Mouse (Mus musculus) embryonic facial prominence, embryonic 14.5 days (tissue): ENCODE measurements at regions not wholly inside any gene's neighbourhood (a gene's known extent, or its start where the extent isn't known, plus 50 kb on each side); places are given as distances from the start of the nearest gene placed in this dataset.

Source experiments
- ATAC-seq: fragments of 200-750 bp; cut with Nextera tagmentation; 2 replicates; pipeline ENCODE4 v1.8.0; 2017; ENCODE audit warnings: low read depth, moderate number of reproducible peaks, moderate TSS enrichment
- DNase-seq: peaks from one replicate; pipeline ENCODE4 v3.0.0-alpha.2; 2015; ENCODE audit warnings: low spot score
- H3K27ac ChIP-seq: fragments of 300-500 bp; sonication (generic); replicated peaks from 2 replicates; pipeline ENCODE4 v1.5.1; 2014; ENCODE audit warnings: low read depth, mild to moderate bottlenecking, low read length, moderate library complexity
- H3K27me3 ChIP-seq: fragments of 300-500 bp; sonication (generic); replicated peaks from 2 replicates; pipeline ENCODE4 v1.6.1; 2014; ENCODE audit warnings: low read length; ENCODE audit not compliant: control insufficient read depth, insufficient read depth
- H3K36me3 ChIP-seq: fragments of 300-500 bp; sonication (generic); 2 replicates; pipeline ENCODE4 v1.6.1; 2014; ENCODE audit warnings: low read length, mixed read lengths; ENCODE audit not compliant: control insufficient read depth, insufficient read depth
- H3K4me1 ChIP-seq: fragments of 300-500 bp; sonication (generic); 2 replicates; pipeline ENCODE4 v1.6.1; 2014; ENCODE audit warnings: antibody characterized with exemption, low read length; ENCODE audit not compliant: control insufficient read depth, insufficient read depth
- H3K4me2 ChIP-seq: fragments of 300-500 bp; sonication (generic); 2 replicates; pipeline ENCODE4 v1.6.1; 2014; ENCODE audit warnings: low read depth, mild to moderate bottlenecking, low read length, moderate library complexity, mixed read lengths
- H3K4me3 ChIP-seq: fragments of 300-500 bp; sonication (generic); 2 replicates; pipeline ENCODE4 v1.5.1; 2014; ENCODE audit warnings: low read depth, mild to moderate bottlenecking, low read length
- H3K9ac ChIP-seq: fragments of 300-500 bp; sonication (generic); 2 replicates; pipeline ENCODE4 v1.6.1; 2014; ENCODE audit warnings: low read depth, mild to moderate bottlenecking, low read length, moderate library complexity, mixed read lengths
- H3K9me3 ChIP-seq: fragments of 300-500 bp; sonication (generic); 2 replicates; pipeline ENCODE4 v1.6.1; 2016; ENCODE audit warnings: low read length; ENCODE audit not compliant: control insufficient read depth
- WGBS: fragments of 180-500 bp; shearing (Covaris S2); extraction: QIAGEN DNeasy Blood & Tissue Kit; methylation state at CpG from one replicate; pipeline ENCODE4 v1.1.7; 2014; 5-methylcytosine and 5-hydroxymethylcytosine counted together

- no peak overlapping the region for H3K4me2 ChIP-seq
- no peak for ATAC-seq
- H3K36me3 ChIP-seq, result no peaks in the 10 kb centered on the region
- H3K4me3 ChIP-seq, result no peak overlapping the region
- 0 out of 2 replicates have a peak, but pooled peaks cover 3% of the 10 kb centered on the region for H3K4me1 ChIP-seq
- peaks cover 7% of the 10 kb centered on the region; the same call in 1 of the 2 replicates for H3K9me3 ChIP-seq
- no peak overlapping the region for H3K27ac ChIP-seq
- DNase-seq, result no peak
- no peaks in the 10 kb centered on the region for H3K27me3 ChIP-seq
- no peak overlapping the region for H3K9ac ChIP-seq
- WGBS, result 89% methylated on average over 1 of the region's 1 CpGs
Observed at GRCm38 (mm10) chr14:48900201-48900600, 165.7 kb upstream of the Ap5m1 start.

- WGBS, result 91% methylated on average over 5 of the region's 5 CpGs
- DNase-seq, result no peak
- H3K4me1 ChIP-seq, result no peaks in the 10 kb centered on the region
- no peak for ATAC-seq
- H3K27ac ChIP-seq, result no peak overlapping the region
- no peak overlapping the region for H3K9ac ChIP-seq
- H3K4me2 ChIP-seq, result no peak overlapping the region
- no peaks in the 10 kb centered on the region for H3K27me3 ChIP-seq
- H3K4me3 ChIP-seq, result no peak overlapping the region
- H3K36me3 ChIP-seq, result no peaks in the 10 kb centered on the region
- peaks cover 7% of the 10 kb centered on the region; the same call in 1 of the 2 replicates for H3K9me3 ChIP-seq
Observed at GRCm38 (mm10) chr14:48897140-48897539, 168.8 kb upstream of the Ap5m1 start.

GRCm38 (mm10) chr14:48896235-48896634, 169.7 kb upstream of the Ap5m1 start:
- ATAC-seq (no peak), DNase-seq (peak; percentile 26)
- no peaks in the 10 kb centered on the region for H3K36me3 ChIP-seq
- no peak overlapping the region for H3K4me3 ChIP-seq
- no peak overlapping the region for H3K9ac ChIP-seq
- no peaks in the 10 kb centered on the region for H3K27me3 ChIP-seq
- peaks cover 7% of the 10 kb centered on the region; the same call in 1 of the 2 replicates for H3K9me3 ChIP-seq
- 80% methylated on average over 7 of the region's 7 CpGs for whole genome bisulfite sequencing
- H3K4me1 ChIP-seq, result no peaks in the 10 kb centered on the region
- no peak overlapping the region for H3K27ac ChIP-seq
- H3K4me2 ChIP-seq, result no peak overlapping the region

- 71% methylated on average over 9 of the region's 9 CpGs for whole genome bisulfite sequencing
- no peak for ATAC-seq
Observed at GRCm38 (mm10) chr14:48891216-48891615, 174.7 kb upstream of the Ap5m1 start.

GRCm38 (mm10) chr14:48888954-48889353, 176.9 kb upstream of the Ap5m1 start:
- no peak for ATAC-seq
- WGBS, result 5% methylated on average over 13 of the region's 13 CpGs
- H3K4me3 ChIP-seq, result 0 out of 2 replicates have a peak overlapping the region, but pooled peaks have one; percentile 13

More at GRCm38 (mm10) chr14:48891216-48891615, 174.7 kb upstream of the Ap5m1 start:
- Histone ChIP-seq H3K27ac (no peak overlapping the region), H3K9me3 (no peaks in the 10 kb centered on the region), H3K4me3 (no peak overlapping the region), H3K4me1 (peaks cover 4% of the 10 kb centered on the region; the same call in 1 of the 2 replicates), H3K9ac (no peak overlapping the region), H3K4me2 (no peak overlapping the region), H3K27me3 (peaks cover 9% of the 10 kb centered on the region; the same call in 1 of the 2 replicates), H3K36me3 (no peaks in the 10 kb centered on the region)
- DNase-seq, result no peak

GRCm38 (mm10) chr14:48880041-48880440, 185.9 kb upstream of the Ap5m1 start:
- 43% methylated on average over 6 of the region's 6 CpGs for WGBS
- no peak for DNase-seq
- Histone ChIP-seq H3K27ac (no peak overlapping the region), H3K9ac (no peak overlapping the region), H3K9me3 (no peaks in the 10 kb centered on the region), H3K4me1 (no peaks in the 10 kb centered on the region), H3K4me2 (no peak overlapping the region), H3K36me3 (no peaks in the 10 kb centered on the region), H3K27me3 (no peaks in the 10 kb centered on the region), H3K4me3 (no peak overlapping the region)
- ATAC-seq, result no peak

More at GRCm38 (mm10) chr14:48888954-48889353, 176.9 kb upstream of the Ap5m1 start:
- peak overlapping the region; percentile 45 for H3K4me2 ChIP-seq
- H3K4me1 ChIP-seq, result peaks cover 4% of the 10 kb centered on the region; the same call in 1 of the 2 replicates
- H3K36me3 ChIP-seq, result no peaks in the 10 kb centered on the region
- DNase-seq, result peak; percentile 13
- peaks cover 9% of the 10 kb centered on the region; the same call in 1 of the 2 replicates for H3K27me3 ChIP-seq
- no peak overlapping the region for H3K27ac ChIP-seq
- H3K9me3 ChIP-seq, result no peaks in the 10 kb centered on the region
- no peak overlapping the region; the same call in 1 of the 2 replicates for H3K9ac ChIP-seq

- no peak overlapping the region for H3K9ac ChIP-seq
- DNase-seq (no peak), ATAC-seq (no peak)
- no peak overlapping the region for H3K4me2 ChIP-seq
- H3K4me1 ChIP-seq, result no peaks in the 10 kb centered on the region
- H3K27me3 ChIP-seq, result no peaks in the 10 kb centered on the region
- H3K27ac ChIP-seq, result no peak overlapping the region
- H3K9me3 ChIP-seq, result no peaks in the 10 kb centered on the region
- H3K36me3 ChIP-seq, result no peaks in the 10 kb centered on the region
- 81% methylated on average over 12 of the region's 12 CpGs for WGBS
- H3K4me3 ChIP-seq, result no peak overlapping the region
Observed at GRCm38 (mm10) chr14:48877998-48878657, 187.8 kb upstream of the Ap5m1 start.

GRCm38 (mm10) chr14:48871313-48871712, 194.6 kb upstream of the Ap5m1 start:
- Histone ChIP-seq H3K27ac (no peak overlapping the region), H3K9ac (no peak overlapping the region), H3K4me2 (no peak overlapping the region), H3K36me3 (no peaks in the 10 kb centered on the region), H3K9me3 (no peaks in the 10 kb centered on the region), H3K27me3 (no peaks in the 10 kb centered on the region), H3K4me3 (no peak overlapping the region), H3K4me1 (no peaks in the 10 kb centered on the region)
- no peak for ATAC-seq
- no peak for DNase-seq
- WGBS, result 81% methylated on average over 3 of the region's 3 CpGs

- Histone ChIP-seq H3K4me3 (no peak overlapping the region), H3K9ac (no peak overlapping the region), H3K4me2 (no peak overlapping the region), H3K27me3 (no peaks in the 10 kb centered on the region), H3K9me3 (no peaks in the 10 kb centered on the region), H3K27ac (no peak overlapping the region), H3K36me3 (no peaks in the 10 kb centered on the region), H3K4me1 (no peaks in the 10 kb centered on the region)
- no peak for DNase-seq
- ATAC-seq, result no peak
- 45% methylated on average over 10 of the region's 10 CpGs for WGBS
Observed at GRCm38 (mm10) chr14:48869956-48870355, 195.9 kb upstream of the Ap5m1 start.
